Mouse (Mus musculus) bone marrow macrophage, adult 2 months (primary cell): Measurements from ENCODE around the gene Iqsec1.

Source experiments
- CTCF ChIP-seq: IDR thresholded peaks from 2 replicates; pipeline ENCODE4 v1.5.1; 2012; ENCODE audit warnings: low read depth, mild to moderate bottlenecking, low read length, moderate library complexity
- POLR2A ChIP-seq: IDR thresholded peaks from 2 replicates; pipeline ENCODE4 v1.6.1; 2012; ENCODE audit warnings: mild to moderate bottlenecking, low read depth, low read length, borderline replicate concordance

GRCm38 (mm10) chr6:90924379-90924778, 64.1 kb downstream of the Iqsec1 start:
- TF ChIP-seq CTCF, result no peak
- no peak for TF ChIP-seq POLR2A
